Mouse (Mus musculus) heart, adult 2 months (tissue): Measurements from ENCODE around the gene Ppil2. TPM values are rescaled to one million over a fixed set of nuclear protein-coding genes. Genes with fewer than 3 reads are reported as not detected.

Source experiments
- DNase-seq, 2 experiments: peaks; one replicate each; pipeline ENCODE4 v3.0.0; 2021
- H3K27ac ChIP-seq: fragments of 200-600 bp; 2 replicates; pipeline ENCODE4 v1.8.1; 2022
- H3K27me3 ChIP-seq: fragments of 200-500 bp; 2 replicates; pipeline ENCODE4 v1.6.1; 2012; ENCODE audit warnings: mild to moderate bottlenecking, low read length, inconsistent platforms, mixed read lengths; ENCODE audit not compliant: control insufficient read depth, insufficient read depth
- H3K36me3 ChIP-seq: fragments of 200-500 bp; 2 replicates; pipeline ENCODE4 v1.6.1; 2012; ENCODE audit warnings: low read length, inconsistent platforms; ENCODE audit not compliant: control insufficient read depth, insufficient read depth
- H3K4me1 ChIP-seq: fragments of 200-500 bp; 2 replicates; pipeline ENCODE4 v1.6.1; 2011; ENCODE audit warnings: low read length; ENCODE audit not compliant: control insufficient read depth, insufficient read depth
- H3K4me3 ChIP-seq: fragments of 200-600 bp; 2 replicates; pipeline ENCODE4 v1.8.1; 2022
- H3K79me2 ChIP-seq: fragments of 200-500 bp; replicated peaks from 2 replicates; pipeline ENCODE4 v1.6.1; 2012; ENCODE audit warnings: mild to moderate bottlenecking, inconsistent platforms, low read length, moderate library complexity, mixed read lengths; ENCODE audit not compliant: control insufficient read depth, insufficient read depth
- H3K9ac ChIP-seq: fragments of 200-500 bp; 2 replicates; pipeline ENCODE4 v1.6.1; 2012; ENCODE audit warnings: low read depth, mild to moderate bottlenecking, control low read depth, inconsistent platforms, low read length, mixed read lengths
- CTCF ChIP-seq: fragments of 200-600 bp; IDR thresholded peaks from 2 replicates; pipeline ENCODE4 v1.8.1; 2022; ENCODE audit warnings: antibody characterized with exemption, mild to moderate bottlenecking, moderate library complexity
- EP300 ChIP-seq: fragments of 200-500 bp; IDR thresholded peaks from 2 replicates; pipeline ENCODE4 v1.6.1; 2011; ENCODE audit warnings: low read depth, low read length, control low read depth; ENCODE audit not compliant: insufficient read depth
- POLR2A ChIP-seq: fragments of 200-500 bp; IDR thresholded peaks from 2 replicates; pipeline ENCODE4 v1.6.1; 2011; ENCODE audit warnings: mild to moderate bottlenecking, low read depth, low read length, control low read depth; ENCODE audit not compliant: insufficient read depth
- WGBS: fragments of 180-500 bp; shearing (Covaris S2); methylation state at CpG from one replicate; pipeline ENCODE4 v1.1.7; 2018; 5-methylcytosine and 5-hydroxymethylcytosine counted together
- intact Hi-C: fragments of 180-260 bp; cut with DNase I; formaldehyde crosslinking; loops from one replicate; pipeline ENCODE4 v1.15.1; 2025
- polyA plus RNA-seq: library from polyadenylated mRNA; depleted of rRNA; stranded (reverse); fragments of >200 nt; gene quantifications from 2 replicates; pipeline ENCODE4 v1.2.3, GENCODE M21; 2012
- total RNA-seq, 2 experiments: library from RNA; stranded (reverse); gene quantifications; 2 replicates each; pipeline ENCODE4 v1.2.3; 2021

The Ppil2 gene
- total and polyA plus RNA-seq, 3 experiments, result 33.1 to 49.3 (median 39.1) TPM

GRCm38 (mm10) chr16:17073000-17073399 is 38.1 kb downstream of the Ppil2 start:
- DNase-seq, result no peak
- H3K4me3 ChIP-seq, result no peak overlapping the region
- no peaks in the 10 kb centered on the region for H3K36me3 ChIP-seq
- H3K4me1 ChIP-seq, result peaks cover 1% of the 10 kb centered on the region; the same call in 1 of the 2 replicates
- intact Hi-C loops, result loop anchor here (5.0 kb wide), 1 partner anchor 91 kb away; the partner anchor contains the start of gene Mapk1
- no peak overlapping the region for H3K9ac ChIP-seq
- WGBS, result 89% methylated on average over 7 of the region's 7 CpGs
- no peaks in the 10 kb centered on the region for H3K79me2 ChIP-seq
- no peak overlapping the region for H3K27ac ChIP-seq
- no peaks in the 10 kb centered on the region for H3K27me3 ChIP-seq
- TF ChIP-seq EP300 (no peak), CTCF (no peak), POLR2A (no peak)

DNA sequence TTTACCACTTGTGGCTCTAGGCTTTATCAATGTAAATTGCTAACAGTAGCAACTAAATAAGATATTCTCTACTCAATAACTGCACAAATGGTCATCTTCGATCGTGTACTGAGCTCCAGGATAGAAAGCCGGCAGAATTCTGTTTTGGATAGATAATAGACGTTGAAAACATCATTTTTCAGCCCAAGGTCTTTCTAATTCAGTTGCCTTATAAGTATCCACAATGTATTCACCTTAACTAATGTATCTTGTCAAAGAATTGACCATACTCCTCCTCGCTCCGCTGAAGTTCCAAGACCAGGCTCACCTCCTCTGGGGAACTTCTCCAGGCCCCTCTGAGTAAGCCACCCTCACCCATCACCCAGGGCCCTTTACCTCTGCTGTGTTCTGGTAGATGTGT is 40.3 kb downstream of the Ppil2 start:
- H3K27me3 ChIP-seq, result no peaks in the 10 kb centered on the region
- peaks cover 1% of the 10 kb centered on the region; the same call in 1 of the 2 replicates for H3K4me1 ChIP-seq
- TF ChIP-seq CTCF (no peak), POLR2A (no peak), EP300 (no peak)
- H3K36me3 ChIP-seq, result no peaks in the 10 kb centered on the region
- no peak overlapping the region for H3K27ac ChIP-seq
- DNase-seq, result no peak
- WGBS, result 48% methylated on average over 6 of the region's 6 CpGs
- intact Hi-C loops, result loop anchor here (5.0 kb wide), 1 partner anchor 88 kb away; the partner anchor contains the start of gene Mapk1
- H3K79me2 ChIP-seq, result no peaks in the 10 kb centered on the region
- peak overlapping the region; percentile 80; the same call in 1 of the 2 replicates for H3K4me3 ChIP-seq
- no peak overlapping the region for H3K9ac ChIP-seq

DNA sequence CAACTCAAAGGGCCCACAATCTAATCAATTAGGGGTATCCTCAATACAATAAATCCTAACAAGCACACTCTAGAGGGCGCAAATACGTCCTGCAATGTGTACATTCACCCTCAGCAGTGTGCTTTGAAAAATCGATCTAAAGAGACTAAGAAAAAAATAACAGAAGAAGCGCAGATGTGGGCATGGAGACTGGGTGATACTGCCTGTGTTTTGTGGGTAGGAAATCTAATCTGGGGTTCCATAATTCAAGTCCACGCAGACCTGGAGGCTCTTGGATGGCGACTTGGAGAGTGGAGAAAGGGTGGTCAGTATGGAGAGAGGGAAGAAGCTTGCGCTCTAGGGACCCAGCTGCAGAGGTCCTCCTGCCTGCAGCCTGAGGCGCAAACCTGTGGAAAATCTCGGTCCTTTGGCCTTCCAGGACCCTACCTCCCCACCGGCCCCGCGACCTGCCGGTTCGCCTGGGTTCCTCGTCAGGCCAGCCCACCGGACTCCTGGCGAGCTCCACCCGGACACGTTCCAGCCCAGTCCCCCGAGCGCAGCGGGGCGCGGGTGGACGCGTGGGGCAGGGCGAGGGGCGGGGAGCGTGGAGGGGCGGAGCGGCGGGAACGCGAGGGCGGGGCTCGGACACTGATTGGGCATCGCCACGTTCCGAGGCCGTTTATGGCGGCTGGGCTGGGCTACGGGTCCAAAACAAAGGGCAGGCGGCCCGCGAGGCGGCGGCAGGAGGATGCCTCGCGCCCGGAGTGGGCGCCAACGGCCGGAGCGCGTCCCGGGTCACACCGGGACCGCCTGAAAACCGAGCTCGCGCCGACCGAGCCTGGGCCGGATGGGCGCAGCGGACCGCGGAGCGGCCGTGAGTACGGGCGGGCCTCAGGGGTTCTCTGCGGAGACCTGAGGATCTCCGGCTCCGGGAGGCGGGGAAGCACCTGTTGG is 41.3 kb downstream of the Ppil2 start, which contains the start of gene Ypel1:
Gene Ypel1, plus strand, starts transcription at position 186 of the 933 bp plus-strand sequence.
- under 1% methylated on average over 76 of the region's 76 CpGs for WGBS
- peak; percentile 91 to 93 for DNase-seq
- peaks cover 1% of the 10 kb centered on the region; the same call in 1 of the 2 replicates for H3K4me1 ChIP-seq
- peak within 1 kb of the TSS; percentile 55; the same call in 1 of the 2 replicates for H3K27ac ChIP-seq
- H3K27me3 ChIP-seq, result no peaks in the 10 kb centered on the region
- H3K36me3 ChIP-seq, result no peaks in the 10 kb centered on the region
- intact Hi-C loops, result loop anchor here (5.0 kb wide), 1 partner anchor 87 kb away; the partner anchor contains the start of gene Mapk1
- H3K9ac ChIP-seq, result peak within 1 kb of the TSS; percentile 74
- H3K4me3 ChIP-seq, result peak within 1 kb of the TSS; percentile 80
- TF ChIP-seq CTCF (peak; percentile 31), POLR2A (no peak), EP300 (no peak)
- H3K79me2 ChIP-seq, result no peaks in the 10 kb centered on the region

DNA sequence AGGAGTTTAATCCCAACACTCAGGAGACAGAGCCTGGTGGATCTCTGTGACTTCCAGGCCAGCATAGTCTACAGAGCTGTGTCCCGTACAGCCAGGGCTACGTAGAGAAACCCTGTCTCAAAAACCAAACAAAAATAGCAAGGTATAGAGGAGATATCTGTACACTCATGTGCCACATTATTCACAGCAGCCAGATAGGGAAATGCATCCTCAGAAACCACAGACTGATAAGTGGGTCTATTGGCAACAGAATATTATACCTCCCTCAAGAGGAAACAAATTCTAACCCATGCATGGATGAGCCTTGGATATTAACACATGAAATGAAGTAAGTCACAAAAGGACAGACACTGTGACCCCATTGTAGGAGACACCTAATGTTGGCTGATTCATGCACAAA is 43.5 kb downstream of the Ppil2 start:
- H3K36me3 ChIP-seq, result no peaks in the 10 kb centered on the region
- H3K27ac ChIP-seq, result no peak overlapping the region
- peaks cover 1% of the 10 kb centered on the region; the same call in 1 of the 2 replicates for H3K4me1 ChIP-seq
- no peak overlapping the region for H3K4me3 ChIP-seq
- no peaks in the 10 kb centered on the region for H3K79me2 ChIP-seq
- no peak for DNase-seq
- intact Hi-C loops, result no loop called here
- TF ChIP-seq EP300 (no peak), POLR2A (no peak), CTCF (no peak)
- WGBS, result 75% methylated on average over 2 of the region's 2 CpGs
- H3K27me3 ChIP-seq, result no peaks in the 10 kb centered on the region
- no peak overlapping the region for H3K9ac ChIP-seq

DNA sequence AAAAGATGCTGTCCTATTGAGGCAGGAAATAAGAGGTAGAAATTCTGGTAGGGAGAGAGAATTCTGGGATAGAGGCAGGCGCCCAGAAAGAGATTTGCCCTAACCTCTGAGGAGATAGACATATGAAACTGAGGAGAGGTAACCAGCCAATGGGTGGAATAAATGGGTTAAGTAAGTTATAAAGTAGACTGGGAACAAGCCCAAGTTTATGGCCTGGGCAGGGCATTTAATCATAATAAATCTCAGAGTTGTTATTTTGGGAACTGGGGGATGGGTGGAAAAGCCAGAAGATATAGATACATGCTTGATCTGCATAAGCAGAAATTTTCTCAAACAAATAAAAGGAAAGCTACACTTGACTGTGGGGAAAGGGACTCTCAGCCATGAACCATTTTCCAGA is 48.7 kb downstream of the Ppil2 start:
- intact Hi-C loops, result no loop called here
- H3K36me3 ChIP-seq, result no peaks in the 10 kb centered on the region
- DNase-seq, result no peak
- no peak overlapping the region for H3K9ac ChIP-seq
- H3K4me1 ChIP-seq, result no peaks in the 10 kb centered on the region
- TF ChIP-seq CTCF (no peak), POLR2A (no peak), EP300 (no peak)
- no peak overlapping the region for H3K27ac ChIP-seq
- no peak overlapping the region for H3K4me3 ChIP-seq
- no peaks in the 10 kb centered on the region for H3K27me3 ChIP-seq
- 56% methylated on average over 1 of the region's 1 CpGs for WGBS
- no peaks in the 10 kb centered on the region for H3K79me2 ChIP-seq
